Mouse (Mus musculus) CD4-positive helper T cell, adult 2 months (primary cell): ENCODE results near the gene Dppa1.
"Not testable (repeated sequence)": the region's sequence is repeated elsewhere in the genome, so short reads cannot be mapped to it uniquely, and the experiment has no call there.

Experiments used
- DNase-seq: peaks from one replicate; pipeline ENCODE4 v3.0.0-alpha.2; 2012; ENCODE audit warnings: low read depth, missing footprints, low spot score

The Dppa1 gene

DNA sequence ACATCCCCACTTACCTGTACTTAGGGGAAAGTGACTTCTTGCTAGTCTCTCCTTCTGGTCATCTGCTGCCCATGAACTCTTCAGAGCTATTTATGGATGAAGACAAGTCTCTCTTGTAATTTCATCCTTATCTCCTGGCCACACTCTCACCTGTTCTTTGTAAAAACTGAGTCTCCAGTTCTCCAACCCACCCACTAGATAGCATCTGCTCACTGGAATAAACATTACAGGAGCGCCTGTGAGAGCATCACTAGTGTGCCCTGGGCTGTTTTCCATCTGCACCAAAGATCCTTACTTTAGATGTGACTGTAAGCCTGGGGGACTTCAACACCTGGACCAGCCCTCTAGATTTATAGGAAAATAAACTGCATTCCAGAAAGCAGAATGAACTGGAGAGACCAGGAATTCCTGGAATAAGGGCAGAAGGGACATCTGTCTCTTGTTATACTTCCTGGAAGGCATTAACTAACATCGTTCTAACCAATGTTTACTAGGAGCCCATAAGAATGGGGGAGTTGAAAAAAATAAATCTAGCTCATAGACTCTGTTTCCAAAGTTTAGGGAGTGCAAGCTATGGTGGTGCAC, at the start of gene Dppa1:
Dppa1 (minus strand) TSS at position 51 of the 585 bp plus-strand sequence.
- DNase-seq: no peak

DNA sequence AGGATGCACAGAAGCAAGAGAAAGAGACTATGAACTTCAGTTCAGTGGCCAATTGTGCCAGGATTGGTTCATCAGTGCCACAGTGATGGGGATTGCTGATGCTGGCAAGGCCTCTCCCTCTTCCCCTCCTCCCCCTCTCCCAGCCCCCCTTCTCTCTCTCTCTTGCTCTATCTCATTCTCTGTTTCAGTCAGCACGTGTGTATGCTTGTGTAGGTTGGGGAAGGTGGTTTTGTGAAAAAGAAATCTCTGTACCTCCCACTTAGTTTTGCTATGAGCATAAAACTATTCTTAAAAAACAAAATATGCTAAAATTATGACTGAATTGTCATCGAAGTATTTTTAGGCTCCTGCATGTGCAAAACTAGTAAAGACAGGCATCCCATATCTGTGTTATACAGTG, 38.9 kb upstream of the Dppa1 start:
- peak; percentile 34 for DNase-seq

DNA sequence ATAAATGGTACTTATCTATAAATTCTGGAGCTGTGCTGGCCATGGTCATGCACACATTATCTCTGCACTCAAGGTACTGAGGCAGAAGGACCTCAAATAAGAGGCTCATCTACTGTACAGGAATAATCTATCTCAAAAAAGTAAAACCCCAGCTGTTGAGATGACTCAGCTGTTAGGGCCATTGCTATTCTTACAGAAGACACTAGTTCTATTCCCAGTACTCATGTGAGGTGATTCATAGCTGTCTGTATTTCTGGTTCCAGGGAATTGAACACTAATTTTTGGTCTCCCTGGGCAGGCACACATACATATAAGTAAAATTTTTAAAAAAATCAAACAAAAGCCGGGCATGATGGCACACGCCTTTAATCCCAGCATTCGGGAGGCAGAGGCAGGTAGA, 38.0 kb upstream of the Dppa1 start:
- DNase-seq: no peak

DNA sequence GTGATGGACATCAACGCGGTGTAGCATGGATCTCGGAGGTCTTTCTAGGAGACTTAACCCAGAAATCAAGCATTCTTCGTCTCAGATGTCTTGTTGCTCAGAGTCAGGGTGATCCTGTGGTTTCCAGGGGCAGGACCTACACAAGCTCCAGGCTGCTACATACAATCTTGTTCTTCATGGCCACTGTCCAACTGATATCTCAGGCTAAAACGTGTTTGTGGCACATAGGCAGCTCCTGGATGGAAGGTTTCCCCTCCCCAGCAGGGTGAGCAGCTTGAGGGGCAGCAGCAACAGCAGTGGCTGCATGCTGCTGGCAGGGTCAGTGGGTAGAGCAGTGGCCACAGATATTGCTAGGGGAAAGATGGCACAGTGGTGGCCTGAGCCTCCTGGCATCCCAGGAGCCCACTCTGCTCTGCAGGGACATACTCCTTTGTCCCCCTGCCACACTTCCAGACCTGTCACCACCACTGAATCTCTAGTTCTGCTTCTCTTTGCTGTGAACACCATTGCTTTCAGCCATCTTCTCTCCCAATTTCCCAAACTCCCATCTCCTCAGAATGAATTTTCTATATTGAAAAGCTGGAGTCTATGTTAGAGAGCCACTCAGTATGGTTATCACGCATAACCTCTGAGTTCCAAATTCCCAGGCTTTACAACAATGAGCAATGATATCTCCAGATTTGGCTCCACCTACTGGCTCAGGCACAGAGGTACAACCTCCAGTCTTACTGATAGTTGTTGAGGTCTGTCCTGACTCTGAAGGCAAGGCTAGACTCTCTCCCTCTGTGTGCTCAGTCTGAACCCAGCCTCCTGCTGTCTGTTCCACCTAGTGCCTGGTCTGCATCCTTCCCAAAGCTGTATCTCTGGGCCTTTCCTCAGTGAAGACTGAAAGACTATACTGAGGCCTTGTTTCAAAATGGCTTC, 36.8 kb upstream of the Dppa1 start:
- peak; percentile 45 for DNase-seq

DNA sequence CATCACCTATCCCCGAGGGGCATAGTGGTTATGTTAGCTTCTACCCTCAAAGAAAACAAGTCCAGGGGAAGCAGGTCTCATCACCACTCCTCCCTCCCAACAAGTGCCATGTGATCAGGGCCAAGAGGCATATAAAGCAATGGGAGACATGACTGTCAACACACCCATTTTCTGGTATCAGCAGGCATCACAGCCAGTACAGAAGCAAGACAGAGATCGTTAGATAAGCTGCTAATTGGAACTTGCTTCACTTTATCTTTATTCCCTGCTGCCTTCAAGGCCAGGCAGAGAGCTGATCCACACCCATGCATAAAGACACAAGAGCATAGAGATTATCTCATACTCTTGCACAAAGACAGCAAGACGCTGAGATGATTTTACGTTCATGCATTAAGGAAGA, 34.2 kb upstream of the Dppa1 start:
- no peak for DNase-seq

DNA sequence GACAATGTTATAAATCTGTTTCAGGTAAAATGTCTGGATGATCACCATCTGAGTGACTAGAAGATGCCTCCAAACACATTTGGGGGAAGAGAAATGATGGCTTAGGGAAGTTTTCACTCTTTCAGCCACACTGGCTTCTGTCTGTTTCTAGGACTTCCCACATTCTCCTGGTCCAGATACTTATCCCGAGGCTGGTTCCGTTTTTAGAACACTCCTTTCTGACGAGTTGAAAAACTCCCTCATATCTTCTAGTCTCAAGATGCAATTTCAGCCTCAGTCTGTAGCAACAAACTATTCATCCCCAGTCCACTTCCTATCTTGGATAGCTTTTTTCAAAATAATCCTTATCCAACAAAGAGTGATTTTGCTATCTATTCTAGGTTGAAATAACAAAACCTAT, 23.4 kb upstream of the Dppa1 start:
- DNase-seq: no peak

DNA sequence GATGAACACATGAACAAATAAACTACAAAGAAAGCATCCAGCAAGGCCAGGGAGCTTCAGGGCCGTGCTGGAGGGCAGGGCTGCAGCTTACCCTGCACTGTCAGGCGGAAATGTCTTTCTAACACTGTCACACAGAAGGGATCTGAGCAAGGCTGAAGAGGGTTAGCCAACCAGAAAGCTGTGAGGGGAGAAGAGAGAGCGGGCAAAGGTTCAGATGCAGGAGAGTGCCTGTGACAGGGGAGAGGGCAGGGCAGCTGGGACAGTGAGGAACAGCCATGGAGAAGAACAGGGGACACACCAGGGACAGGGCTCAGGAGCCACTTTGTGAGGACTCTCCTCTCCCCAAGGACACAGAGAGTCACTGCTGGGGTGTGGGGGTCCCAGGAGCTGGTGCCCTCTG, 20.6 kb upstream of the Dppa1 start:
- not testable (repeated sequence) for DNase-seq

DNA sequence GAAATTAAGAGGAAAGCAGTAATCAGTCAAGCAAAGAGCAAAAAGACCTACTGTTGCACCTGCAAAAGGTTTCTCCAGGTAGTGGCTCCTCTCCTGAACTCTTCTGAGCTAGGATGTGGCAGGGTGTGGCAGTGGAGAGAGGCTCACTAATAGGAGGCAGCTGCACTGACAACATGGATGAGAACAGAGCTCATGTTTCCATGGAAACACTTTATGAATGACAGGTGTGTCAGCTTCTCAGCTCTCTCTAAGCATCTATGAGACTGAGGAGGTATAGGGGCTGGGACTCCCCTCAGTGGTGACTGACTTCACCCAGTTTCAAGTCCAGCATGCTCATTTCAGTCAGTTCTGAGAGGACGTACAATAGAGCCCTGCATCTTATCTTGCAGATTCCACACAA, 15.8 kb upstream of the Dppa1 start:
- DNase-seq: no peak

DNA sequence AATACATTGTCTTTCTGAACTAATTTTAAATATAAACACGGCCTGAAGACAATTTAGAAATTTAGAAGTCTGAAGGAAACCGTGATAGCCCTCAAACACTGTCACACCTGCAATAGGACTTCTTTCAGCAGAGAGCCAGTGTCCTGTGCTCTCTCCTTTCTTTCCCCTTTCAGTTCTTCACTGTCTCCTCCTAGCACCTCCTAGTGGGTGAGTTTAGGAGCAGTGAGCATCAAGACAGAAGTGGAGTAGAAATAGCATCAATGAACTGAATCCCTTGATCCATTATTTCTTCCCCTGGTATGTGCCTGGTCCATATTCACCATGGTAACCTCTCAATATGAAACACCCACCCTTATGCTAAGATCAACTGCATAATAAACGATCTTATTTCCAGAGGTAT, 7.5 kb upstream of the Dppa1 start:
- DNase-seq: peak; percentile 8

DNA sequence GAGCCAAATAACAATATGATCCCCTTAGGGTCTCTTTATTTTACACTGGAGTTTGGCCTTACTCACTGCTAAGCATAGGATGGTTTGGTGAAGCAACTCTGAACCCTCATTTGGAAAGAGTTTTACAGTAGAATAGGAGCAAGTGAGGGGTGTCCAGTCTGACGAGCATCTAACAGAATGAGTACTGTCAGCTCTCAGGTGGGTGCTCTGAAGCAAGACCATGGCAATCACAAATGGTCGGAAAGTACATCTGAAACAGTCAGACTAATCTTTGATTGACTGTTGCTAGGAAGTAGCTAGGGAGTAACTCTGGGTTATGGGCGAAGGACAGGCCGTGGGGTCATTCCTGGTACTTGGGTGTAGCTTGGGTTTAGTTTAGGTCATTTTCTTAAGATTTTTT, 6.5 kb upstream of the Dppa1 start:
- not testable (repeated sequence) for DNase-seq

DNA sequence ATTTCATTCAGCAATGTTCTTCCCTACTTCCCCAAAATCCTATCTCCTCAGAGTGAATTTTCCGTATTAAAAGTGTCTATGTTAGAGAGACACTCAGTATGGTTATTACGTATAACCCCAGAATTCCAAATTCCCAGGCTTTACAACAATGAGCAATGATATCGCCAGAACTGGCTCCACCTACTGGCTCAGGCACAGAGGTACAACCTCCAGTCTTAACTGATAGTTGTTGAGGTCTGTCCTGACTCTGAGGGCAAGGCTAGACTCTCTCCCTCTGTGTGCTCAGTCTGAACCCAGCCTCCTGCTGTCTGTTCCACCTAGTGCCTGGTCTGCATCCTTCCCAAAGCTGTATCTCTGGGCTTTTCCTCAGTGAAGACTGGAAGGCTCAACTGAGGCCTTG, 2.6 kb upstream of the Dppa1 start:
- DNase-seq: peak; percentile 19

DNA sequence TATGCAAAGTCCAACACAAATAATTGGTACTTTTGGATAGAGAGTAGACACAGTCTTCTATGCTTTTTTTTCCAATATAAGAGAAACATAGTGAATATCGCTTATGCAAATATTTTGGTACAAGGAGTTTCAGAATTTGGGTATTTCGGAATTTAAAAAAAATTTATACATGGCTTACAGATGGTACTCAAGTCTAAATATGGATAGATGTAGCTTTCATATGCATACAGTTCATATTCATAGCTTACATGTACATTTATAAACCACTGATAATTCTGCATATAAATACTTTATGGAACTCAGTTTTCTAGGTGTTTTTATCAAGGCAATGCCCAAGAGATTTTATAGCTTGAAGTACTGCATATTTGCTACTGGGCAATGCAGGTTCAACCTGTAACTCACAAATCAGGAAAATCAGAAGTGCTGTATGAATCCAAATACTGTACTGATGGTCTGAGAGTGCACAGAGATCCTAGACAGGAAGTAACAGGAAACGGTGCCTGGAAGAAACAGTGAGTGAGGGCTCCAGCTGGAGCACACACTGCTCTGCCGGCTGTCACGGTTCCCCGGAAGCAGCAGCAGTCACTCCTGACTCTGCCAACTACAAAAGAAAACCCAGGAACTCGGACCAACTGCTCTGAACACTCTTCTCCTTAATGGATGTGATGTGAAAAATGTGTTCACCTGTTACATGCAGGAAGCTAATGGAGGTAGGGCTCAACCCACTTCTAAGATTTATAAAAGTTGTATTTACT, 8.5 kb downstream of the Dppa1 start:
- no peak for DNase-seq

DNA sequence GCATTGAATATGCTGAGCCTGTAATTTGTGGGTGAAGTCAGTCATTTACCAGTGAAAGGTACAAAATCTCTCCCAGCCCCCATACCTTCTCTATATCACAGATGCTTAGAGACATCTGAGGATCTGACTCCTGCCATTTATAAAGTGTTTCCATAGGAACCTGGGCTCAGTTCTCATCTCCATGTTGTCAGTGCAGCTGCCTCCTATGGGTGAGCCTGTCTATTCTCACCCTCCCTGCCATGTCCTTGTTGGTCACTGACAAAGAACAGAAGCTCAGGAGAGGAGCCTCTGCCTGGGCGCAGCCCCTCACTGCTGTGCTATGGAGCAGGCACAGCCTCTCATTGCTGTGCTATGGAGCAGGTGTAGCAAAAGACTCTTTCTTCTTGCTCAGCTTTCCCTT, 9.1 kb downstream of the Dppa1 start:
- DNase-seq: no peak

DNA sequence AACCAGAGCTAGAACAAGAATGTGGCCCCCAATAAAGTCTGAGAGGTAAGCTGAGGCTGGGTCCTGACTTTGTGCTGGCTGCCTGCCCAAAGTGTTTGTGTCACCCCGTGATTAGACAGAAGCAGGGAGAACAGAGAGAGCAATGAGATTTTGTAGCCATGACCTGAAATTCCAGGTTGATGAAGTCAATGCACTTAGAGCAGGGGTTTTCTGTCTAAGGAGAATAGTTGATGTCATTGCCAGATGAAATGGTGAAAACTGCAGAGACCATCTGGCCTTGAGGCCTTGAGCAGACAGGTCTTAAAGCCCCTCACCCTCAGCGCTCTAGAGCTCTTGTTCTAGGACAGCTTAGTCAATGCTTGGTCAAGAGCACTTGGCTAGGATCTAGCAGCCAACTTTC, 36.6 kb downstream of the Dppa1 start:
- DNase-seq: no peak

DNA sequence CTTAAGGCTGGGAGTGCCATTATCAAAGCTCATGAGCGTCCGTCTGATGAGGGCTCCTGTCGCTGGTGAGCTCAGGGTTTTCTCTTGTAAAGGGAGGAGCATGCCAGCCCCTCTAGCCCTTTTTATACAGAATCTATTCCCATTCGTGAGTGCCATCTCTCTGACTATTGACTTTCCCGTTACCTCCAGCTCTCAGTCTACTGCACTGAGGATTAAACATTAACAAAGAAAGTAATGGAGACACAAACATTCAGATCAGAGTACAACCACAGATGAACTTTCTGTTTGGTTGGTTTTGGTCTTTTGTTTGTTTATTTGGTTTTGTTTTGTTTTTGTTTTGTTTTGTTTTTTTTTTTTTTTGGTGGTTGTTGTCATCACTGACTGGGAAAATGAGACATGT, 46.3 kb downstream of the Dppa1 start:
- DNase-seq: no peak

DNA sequence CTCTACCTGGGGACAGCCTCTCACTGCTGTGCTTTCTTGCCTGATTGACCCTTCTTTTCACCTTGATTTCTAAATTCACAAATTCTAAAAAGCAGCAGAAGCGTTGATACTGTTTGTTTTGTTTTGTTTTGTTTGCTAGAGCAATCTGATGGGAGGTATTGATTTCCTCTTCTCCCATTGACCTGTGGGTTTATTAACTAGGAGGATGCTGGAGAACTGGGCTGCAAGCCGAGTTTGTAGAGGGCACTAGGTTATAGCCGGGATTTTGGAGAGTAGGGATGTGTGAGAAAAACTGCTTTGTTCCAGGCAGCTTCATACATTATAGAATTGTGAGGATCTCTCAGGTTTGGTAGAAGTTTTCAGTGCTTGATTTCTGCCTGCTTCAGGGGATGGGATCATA, 48.6 kb downstream of the Dppa1 start:
- DNase-seq: no peak

DNA sequence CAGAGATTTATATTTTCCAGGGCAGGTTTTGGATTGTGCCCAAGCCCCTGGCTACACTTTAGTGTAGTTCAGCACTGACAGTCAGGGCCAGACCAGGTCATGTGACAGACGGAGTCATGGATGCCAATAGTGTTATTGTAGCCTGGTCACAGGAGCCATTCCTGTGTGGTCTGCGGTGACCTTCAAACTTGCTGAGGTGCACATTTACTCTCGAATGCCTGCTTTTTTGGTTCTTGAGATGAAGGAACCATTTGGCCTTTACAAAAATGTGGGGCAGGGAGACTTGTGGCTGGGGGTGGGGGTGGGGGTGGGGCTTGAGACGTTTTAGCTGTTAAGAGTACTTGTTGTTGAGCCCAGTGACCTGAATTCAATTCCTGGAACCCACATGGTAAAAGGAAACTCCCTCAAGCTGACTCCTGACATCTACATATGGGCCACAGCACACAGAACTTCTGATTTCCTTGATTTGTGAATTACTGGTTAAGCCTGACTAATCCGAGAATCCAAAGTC, 50.2 kb downstream of the Dppa1 start:
- DNase-seq: no peak

DNA sequence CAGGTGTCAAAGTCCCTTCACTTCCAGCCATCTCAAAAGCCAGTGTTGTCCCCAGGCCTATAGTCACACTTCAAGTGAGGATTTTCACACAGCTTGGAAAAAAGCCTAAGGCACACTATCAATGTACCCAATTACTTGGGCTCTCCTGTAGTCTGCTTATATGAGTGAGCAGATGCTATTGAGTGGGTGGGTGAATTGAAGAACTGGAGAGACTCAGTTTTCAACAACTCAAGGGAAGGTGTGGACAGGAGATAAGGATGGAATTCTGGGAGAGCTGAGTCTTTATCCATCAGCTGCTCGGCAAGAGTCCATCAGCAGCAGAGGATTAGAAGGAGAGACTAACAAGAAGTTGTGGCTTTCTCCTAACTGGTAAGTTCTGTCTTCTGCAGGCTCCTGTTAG, 57.7 kb downstream of the Dppa1 start, which contains the start of gene BC053393:
BC053393 (plus strand) TSS at position 210 of the 400 bp plus-strand sequence.
- DNase-seq: no peak

DNA sequence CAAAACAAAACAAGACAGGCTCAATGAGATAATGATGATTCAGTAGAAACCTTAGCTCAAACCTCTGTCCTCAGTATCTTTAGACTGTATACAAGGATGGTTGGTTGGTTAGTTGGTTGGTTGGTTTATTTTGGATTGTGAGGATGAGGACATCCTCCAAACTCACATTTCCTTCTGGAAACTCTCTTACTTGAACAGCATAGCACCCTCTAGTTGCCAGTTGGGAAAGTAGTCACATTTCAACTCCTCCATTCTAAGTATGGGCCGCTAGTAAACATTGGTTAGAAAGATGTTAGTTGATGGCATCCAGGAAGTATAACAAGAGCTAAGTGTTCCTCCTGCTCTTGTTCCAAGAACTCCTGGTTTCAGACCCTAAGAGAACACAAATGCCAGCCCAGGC, 60.0 kb downstream of the Dppa1 start:
- DNase-seq: no peak

DNA sequence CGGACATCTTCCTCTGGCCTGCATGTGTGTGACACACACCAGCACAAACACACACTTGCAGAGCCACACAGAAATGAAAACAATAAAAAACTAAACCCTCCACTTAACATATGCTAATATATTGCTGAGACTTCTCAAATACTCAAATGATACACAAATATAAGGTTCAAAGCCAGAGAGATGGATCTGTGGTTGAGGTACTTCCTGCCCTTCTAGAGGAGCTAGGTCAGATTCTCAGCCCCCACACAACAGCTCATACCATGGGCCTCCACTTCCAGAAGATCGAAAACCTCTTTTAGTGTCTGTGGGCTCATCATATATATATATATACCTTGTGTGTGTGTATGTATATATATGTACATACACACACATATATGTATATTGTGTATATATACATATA, 63.1 kb downstream of the Dppa1 start:
- DNase-seq: no peak

DNA sequence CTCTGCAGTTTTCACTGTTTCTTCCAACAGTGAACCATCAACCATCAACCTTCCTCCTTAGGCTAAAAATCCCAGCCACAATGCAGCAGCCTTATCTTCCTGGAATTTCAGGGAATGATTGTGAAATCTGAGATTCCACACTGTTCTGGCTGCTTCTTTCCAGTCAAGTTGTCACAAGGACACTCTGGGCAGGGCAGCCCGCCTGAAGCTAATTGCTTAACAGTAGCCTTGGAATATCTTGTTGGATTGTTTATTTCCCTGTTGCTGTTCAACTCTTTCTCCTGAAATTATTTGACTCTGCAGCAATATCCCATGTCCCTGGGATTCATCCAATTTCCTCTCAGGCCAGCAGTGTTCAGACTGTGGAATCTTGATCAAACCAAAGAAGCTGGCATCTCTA, 64.4 kb downstream of the Dppa1 start:
- no peak for DNase-seq

DNA sequence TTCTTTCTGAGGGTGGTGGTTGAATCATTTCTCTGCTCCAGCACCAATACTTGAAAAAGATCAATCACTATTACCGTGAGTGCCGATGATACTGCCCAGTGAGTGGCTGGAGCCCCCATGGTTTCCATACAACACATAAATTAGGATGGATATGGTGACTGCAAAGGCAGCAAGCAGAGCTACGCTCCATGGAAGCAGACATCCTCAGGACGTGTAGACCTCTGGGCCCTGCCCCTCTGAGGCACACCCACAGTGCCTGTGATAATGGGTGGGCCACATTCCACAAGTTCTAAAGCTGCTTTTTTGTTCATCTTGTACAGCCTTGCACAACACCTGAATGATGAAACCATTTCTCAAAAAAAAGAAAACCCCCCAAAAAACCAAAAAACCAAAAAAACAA, 68.0 kb downstream of the Dppa1 start:
- DNase-seq: no peak
